Mouse (Mus musculus): Measurements from ENCODE around the gene Asb7.

DNA sequence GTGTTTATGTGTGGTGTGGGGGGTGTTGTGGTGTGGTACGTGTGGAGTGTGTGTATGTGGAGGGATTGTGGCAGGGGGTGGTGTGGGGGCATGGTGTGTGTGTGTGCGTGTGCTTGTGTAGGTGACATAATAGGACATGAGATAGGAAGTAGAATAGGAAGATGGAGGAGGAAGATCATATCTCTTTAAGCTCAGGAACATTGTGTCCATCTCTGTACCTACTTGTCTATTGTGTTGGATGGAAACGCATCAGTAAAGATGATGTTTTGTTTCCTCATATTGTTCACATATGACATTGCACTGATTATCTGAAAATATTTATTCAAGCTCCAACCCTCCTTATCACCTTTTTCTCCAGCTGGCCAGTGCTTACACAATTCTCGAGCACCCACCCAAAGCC is 48.0 kb upstream of the Asb7 start:
- TF ChIP-seq HCFC1 (IDR thresholded peaks at IDR 0.05; ENCODE audit: borderline replicate concordance, insufficient read depth, low read length) (no peak), CHD2 (IDR thresholded peaks at IDR 0.05; ENCODE audit: low read depth, low read length) (no peak), MAFK (IDR thresholded peaks at IDR 0.05; ENCODE audit: insufficient read depth, low read depth, low read length) (no peak)

All from ES-E14 (cell line).